Mouse (Mus musculus) heart, postnatal 10 days (tissue): ENCODE measurements around the gene Tfdp2. TPM values are rescaled to one million over a fixed set of nuclear protein-coding genes. Genes with fewer than 3 reads are reported as not detected.

Experiments used
- DNase-seq, 2 experiments: peaks; one replicate each; pipeline ENCODE4 v3.0.0; 2021
- intact Hi-C: fragments of 180-260 bp; cut with DNase I; formaldehyde crosslinking; loops from one replicate; pipeline ENCODE4 v1.15.1; 2025
- total RNA-seq, 2 experiments: library from RNA; stranded (reverse); gene quantifications; 2 replicates each; pipeline ENCODE4 v1.2.3; 2021

Tfdp2 gene
- total RNA-seq, 2 experiments from 2014 or later, result 41.7 to 56.5 TPM

GRCm38 (mm10) chr9:96364141-96364838, 168.2 kb downstream of the Tfdp2 start, which contains the start of gene Atp1b3:
Gene Atp1b3 (minus strand): TSS chr9:96364442.
- intact Hi-C loops, result no loop called here
- peak; percentile 100 for DNase-seq

DNA sequence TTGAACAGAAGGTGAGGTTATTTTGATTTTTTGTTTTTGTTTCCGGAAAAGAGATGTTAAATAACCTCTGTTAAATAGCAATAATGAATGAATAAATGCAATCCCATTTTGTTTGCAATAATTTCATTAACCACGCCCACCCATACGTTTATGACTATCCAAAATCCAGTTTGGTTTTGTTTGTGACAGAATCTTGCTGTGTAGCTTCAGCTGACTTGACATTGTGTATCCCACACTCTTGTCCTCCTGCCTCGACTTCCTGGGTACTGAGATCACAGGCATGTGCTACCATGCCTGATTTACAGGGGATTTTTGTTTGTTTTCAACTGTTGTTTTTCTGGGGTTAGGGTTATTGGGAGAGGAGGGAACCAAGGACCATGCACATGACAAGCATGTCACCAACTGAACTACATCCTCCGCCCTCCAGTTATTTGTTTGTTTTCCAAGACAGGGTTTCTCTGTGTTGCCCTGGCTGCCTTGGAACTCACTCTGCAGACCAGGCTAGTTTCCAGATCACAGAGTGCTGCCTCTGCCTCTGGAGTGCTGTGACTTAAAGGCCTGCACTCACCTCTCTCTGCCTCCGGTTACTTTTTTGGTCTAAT, 169.3 kb downstream of the Tfdp2 start:
- DNase-seq, result no peak
- intact Hi-C loops, result no loop called here

DNA sequence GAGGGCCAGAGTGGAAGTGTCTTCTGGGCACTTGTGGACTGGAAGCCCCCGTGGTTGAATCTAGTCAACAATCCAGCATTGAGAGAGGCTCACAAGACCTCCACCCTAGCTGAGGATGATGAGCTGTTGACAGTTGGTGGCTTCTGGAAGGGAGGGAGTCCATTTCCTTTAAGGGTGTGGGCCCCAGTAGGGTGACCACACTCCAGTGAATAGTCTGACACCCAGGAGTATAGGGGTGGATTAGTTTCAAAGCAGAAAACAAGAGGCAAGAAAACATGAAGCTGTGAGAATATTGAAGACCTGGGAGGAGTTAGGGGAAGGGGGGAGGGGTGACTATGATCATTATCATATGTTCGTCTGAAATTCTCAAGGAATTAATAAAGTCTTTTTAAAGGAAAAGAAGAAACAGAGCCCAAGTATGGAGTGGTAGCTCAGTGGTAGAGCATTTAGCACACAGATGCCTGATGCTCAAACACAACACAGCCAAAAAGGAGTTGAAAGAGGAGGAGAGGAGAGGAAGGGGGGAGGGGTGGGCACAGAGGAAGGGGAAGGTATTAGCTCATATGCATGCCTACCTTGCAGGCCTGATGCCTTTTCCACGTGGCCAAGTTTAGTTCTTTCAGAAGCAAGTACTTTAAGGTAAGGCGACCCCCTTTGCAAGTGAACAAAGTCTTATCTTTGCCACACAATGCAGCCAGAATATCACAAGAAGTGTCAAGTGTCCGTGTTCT, 173.7 kb downstream of the Tfdp2 start:
- DNase-seq, result no peak
- intact Hi-C loops, result no loop called here

- intact Hi-C loops, result no loop called here
- no peak for DNase-seq
Measured at GRCm38 (mm10) chr9:96371075-96371474, 175.0 kb downstream of the Tfdp2 start.

Other genes starting within 250 kb of the Tfdp2 start
- gene Xrn1, start 241.5 kb upstream of the Tfdp2 start, total RNA-seq, result 10 to 100 TPM; 24.2 to 26.3 TPM
- 1 to 10 TPM; 5.8 to 6.3 TPM for gene Gk5, start 76.9 kb upstream of the Tfdp2 start, total RNA-seq
- 10 to 100 TPM; 74.1 to 76.5 TPM for gene Atp1b3, start 168.2 kb downstream of the Tfdp2 start, total RNA-seq